Mouse (Mus musculus) intestine, embryonic 16.5 days (tissue): ENCODE results near the gene Trim8. TPM values are rescaled to one million over a fixed set of nuclear protein-coding genes. Genes with fewer than 3 reads are reported as not detected.

Experiments used
- ATAC-seq: fragments of 200-750 bp; cut with Nextera tagmentation; 2 replicates; pipeline ENCODE4 v1.8.0; 2017; ENCODE audit warnings: moderate TSS enrichment, moderate library complexity
- H3K27ac ChIP-seq: fragments of 300-500 bp; sonication (generic); 2 replicates; pipeline ENCODE4 v1.5.1; 2014; ENCODE audit warnings: mild to moderate bottlenecking, low read length
- H3K27me3 ChIP-seq: fragments of 300-500 bp; sonication (generic); replicated peaks from 2 replicates; pipeline ENCODE4 v1.6.1; 2014; ENCODE audit warnings: low read length, control low read depth, mixed read lengths; ENCODE audit not compliant: control insufficient read depth, insufficient read depth
- H3K36me3 ChIP-seq: fragments of 300-500 bp; sonication (generic); 2 replicates; pipeline ENCODE4 v1.6.1; 2014; ENCODE audit warnings: low read length, control low read depth; ENCODE audit not compliant: control insufficient read depth, insufficient read depth
- H3K4me1 ChIP-seq: fragments of 300-500 bp; sonication (generic); 2 replicates; pipeline ENCODE4 v1.6.1; 2014; ENCODE audit warnings: low read length, control low read depth, mixed read lengths; ENCODE audit not compliant: control insufficient read depth, insufficient read depth
- H3K4me2 ChIP-seq: fragments of 300-500 bp; sonication (generic); 2 replicates; pipeline ENCODE4 v1.6.1; 2014; ENCODE audit warnings: low read depth, low read length, control low read depth
- H3K4me3 ChIP-seq: fragments of 300-500 bp; sonication (generic); 2 replicates; pipeline ENCODE4 v1.5.1; 2014; ENCODE audit warnings: mild to moderate bottlenecking, low read length
- H3K9ac ChIP-seq: fragments of 300-500 bp; sonication (generic); 2 replicates; pipeline ENCODE4 v1.6.1; 2014; ENCODE audit warnings: low read depth, low read length
- H3K9me3 ChIP-seq: fragments of 300-500 bp; sonication (generic); 2 replicates; pipeline ENCODE4 v1.6.1; 2016; ENCODE audit warnings: low read length, control low read depth; ENCODE audit not compliant: control insufficient read depth
- WGBS: fragments of 180-500 bp; shearing (Covaris S2); extraction: QIAGEN DNeasy Blood & Tissue Kit; methylation state at CpG from one replicate; pipeline ENCODE4 v1.1.7; 2014; 5-methylcytosine and 5-hydroxymethylcytosine counted together
- polyA plus RNA-seq: library from polyadenylated mRNA; unstranded; fragments of >200 nt; fragmentation: Nextera tagmentation; extraction: Ambion mirVana; gene quantifications from 2 replicates; pipeline ENCODE4 v1.2.1, GENCODE M21; 2015

The Trim8 gene
- polyA plus RNA-seq, 1 experiment from 2014 or later: 10.1 TPM

DNA sequence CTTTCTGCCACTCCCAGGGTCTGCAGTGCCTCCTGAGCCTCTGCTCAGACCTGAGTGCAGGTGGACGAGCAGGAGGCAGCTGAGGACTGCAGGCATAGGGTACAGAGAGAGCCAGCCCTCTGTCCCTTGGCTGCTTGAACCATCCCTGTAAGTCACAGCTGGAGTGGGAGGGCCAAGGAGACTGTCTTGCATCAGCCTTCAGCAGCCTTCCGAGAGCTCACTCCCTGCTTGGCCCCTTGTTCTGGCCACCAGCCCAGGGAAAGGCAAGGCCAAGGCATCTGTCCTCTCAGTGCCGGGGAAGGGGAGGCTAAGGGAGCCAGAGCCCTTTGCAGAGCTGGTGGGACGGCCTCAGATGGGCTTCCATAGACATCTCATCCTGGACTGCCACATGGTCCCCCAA is 23.3 kb upstream of the Trim8 start:
- Histone ChIP-seq H3K36me3 (peaks cover 3% of the 10 kb centered on the region; the same call in 1 of the 2 replicates), H3K27ac (peak overlapping the region; percentile 56; the same call in 1 of the 2 replicates), H3K9ac (no peak overlapping the region), H3K9me3 (no peaks in the 10 kb centered on the region), H3K4me3 (no peak overlapping the region), H3K27me3 (no peaks in the 10 kb centered on the region), H3K4me2 (no peak overlapping the region), H3K4me1 (peaks cover 36% of the 10 kb centered on the region)
- WGBS: 68% methylated on average over 4 of the region's 4 CpGs
- ATAC-seq: peak; percentile 22; the same call in 1 of the 2 replicates

DNA sequence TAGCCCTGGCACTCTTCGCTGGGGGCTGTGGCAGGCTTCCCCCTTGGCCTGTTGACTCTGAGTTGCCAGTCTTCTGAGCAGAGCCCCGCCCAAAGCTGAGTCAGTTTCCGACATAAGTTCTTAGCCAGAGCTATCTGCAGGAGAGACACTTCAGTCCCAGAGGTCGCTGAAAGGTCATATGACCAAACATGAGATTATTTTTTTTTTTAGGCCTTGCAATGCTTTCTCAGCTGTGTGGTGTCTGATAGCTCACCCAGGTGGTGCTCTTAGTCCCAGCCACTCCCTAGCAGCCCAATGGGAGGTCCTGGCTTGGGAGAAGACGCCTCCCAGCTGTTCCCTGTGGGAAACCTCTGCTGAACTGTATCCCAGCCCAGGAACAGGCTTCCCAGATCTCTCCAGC is 22.7 kb upstream of the Trim8 start:
- WGBS: 39% methylated on average over 5 of the region's 5 CpGs
- Histone ChIP-seq H3K9me3 (no peaks in the 10 kb centered on the region), H3K4me1 (peaks cover 40% of the 10 kb centered on the region), H3K4me3 (no peak overlapping the region), H3K27me3 (no peaks in the 10 kb centered on the region), H3K4me2 (no peak overlapping the region), H3K9ac (peak overlapping the region; percentile 41; the same call in 1 of the 2 replicates), H3K36me3 (peaks cover 3% of the 10 kb centered on the region; the same call in 1 of the 2 replicates), H3K27ac (peak overlapping the region; percentile 65)
- ATAC-seq: peak; percentile 79

DNA sequence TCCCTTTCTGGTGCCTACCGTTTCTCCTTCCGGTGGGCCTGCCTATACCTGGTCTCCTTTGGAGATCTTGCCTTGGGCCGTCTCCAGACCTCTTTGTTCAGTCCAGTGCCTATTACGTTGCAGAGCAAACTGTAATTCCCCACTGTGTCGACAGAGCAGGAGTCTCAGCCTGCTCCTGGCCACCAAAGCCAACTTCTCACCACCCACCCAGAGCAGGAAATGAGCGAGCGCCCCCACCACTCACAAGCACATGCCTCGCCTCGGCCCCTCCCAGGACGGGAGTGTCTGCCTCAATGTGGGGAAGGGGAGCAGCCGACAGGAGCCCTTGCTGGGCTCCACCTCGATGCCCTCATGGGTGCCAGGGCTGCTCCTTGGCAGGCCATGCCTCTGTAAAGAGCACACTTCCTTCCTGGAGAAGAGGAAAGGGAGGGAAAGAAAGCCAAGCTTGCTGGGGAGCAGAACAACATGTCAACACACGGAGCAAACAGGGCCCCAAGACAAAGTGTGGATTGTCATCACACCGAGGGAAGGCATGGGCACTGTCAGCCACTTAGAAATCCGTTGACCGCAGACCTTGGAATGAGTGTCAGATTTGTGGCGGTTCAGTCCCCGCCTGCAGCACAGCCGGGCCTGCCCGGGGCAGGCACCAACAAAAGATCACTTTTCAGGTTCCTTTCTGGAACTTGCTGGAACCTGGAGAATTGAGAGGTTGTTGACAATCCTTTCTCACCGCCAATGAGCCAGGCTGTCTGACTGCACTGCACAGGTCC is 22.0 kb upstream of the Trim8 start:
- WGBS: 54% methylated on average over 21 of the region's 21 CpGs
- Histone ChIP-seq H3K27ac (peak overlapping the region; percentile 65), H3K9ac (peak overlapping the region; percentile 41), H3K4me3 (no peak overlapping the region), H3K36me3 (peaks cover 3% of the 10 kb centered on the region; the same call in 1 of the 2 replicates), H3K4me1 (peaks cover 46% of the 10 kb centered on the region), H3K4me2 (no peak overlapping the region), H3K27me3 (no peaks in the 10 kb centered on the region), H3K9me3 (no peaks in the 10 kb centered on the region)
- peak; percentile 35 for ATAC-seq

DNA sequence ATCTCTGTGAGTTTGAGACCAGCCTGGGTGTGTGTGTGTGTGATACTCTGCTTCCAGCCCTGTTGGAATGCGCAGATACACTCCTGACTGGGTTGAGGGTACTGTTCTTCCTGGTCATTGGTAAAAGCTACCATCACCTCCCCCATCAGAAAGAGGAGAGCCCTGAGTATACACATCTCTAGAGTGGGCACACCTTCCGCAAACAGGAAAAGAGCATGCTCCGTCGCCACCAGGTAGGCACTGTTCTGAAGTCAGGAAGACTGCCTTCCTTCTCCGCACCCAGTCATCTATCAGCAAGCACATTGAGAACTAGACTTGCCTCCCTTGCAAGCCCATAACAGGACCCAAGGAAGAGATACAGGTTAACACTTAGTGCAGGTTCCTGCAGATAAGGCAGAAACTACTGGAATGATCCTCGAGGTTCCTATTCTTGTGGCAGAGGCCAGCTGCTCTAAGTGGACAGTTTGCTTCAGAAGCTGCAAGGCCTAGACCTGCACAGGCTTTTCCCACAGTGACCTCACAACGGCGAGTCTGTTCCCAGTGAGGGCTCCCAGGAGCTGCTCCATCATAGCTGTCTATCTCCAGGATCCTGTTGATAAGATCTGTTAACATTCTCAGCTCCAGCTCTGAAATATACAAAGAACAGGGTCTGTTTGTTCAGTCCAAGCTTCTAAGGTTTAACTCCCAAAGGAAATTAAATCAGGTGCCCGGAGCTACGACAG is 20.7 kb upstream of the Trim8 start:
- H3K36me3 ChIP-seq: peaks cover 3% of the 10 kb centered on the region; the same call in 1 of the 2 replicates
- no peak overlapping the region for H3K27ac ChIP-seq
- no peaks in the 10 kb centered on the region for H3K9me3 ChIP-seq

DNA sequence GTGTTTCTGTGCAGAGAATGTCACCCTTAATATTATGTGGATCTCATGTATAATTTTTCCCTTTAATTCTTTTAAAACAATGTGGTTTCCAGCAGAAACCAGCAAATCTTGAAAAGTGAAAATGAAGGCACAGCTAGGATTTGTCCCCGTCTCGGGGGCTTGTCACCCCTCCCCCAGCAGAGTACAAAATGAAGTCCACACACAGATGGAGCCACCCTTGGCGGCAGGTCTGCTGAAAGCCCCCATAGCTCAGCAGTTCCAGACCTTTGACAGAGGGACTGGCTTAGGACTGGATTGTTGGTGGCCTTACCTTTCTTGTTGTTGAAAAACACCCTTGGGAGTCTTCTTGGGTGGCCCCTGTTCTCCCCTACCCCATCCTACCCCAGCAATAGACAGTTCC is 20.1 kb upstream of the Trim8 start:
- Histone ChIP-seq H3K9me3 (no peaks in the 10 kb centered on the region), H3K27ac (no peak overlapping the region), H3K36me3 (peaks cover 3% of the 10 kb centered on the region; the same call in 1 of the 2 replicates), H3K4me1 (peaks cover 62% of the 10 kb centered on the region), H3K27me3 (no peaks in the 10 kb centered on the region), H3K4me2 (no peak overlapping the region), H3K9ac (no peak overlapping the region), H3K4me3 (no peak overlapping the region)
- ATAC-seq: no peak
- WGBS: 37% methylated on average over 3 of the region's 3 CpGs

More for the DNA sequence above, 20.7 kb upstream of the Trim8 start:
- Histone ChIP-seq H3K4me3 (no peak overlapping the region), H3K27me3 (no peaks in the 10 kb centered on the region), H3K4me1 (peaks cover 56% of the 10 kb centered on the region), H3K9ac (no peak overlapping the region), H3K4me2 (no peak overlapping the region)
- WGBS: 56% methylated on average over 10 of the region's 10 CpGs
- ATAC-seq: no peak

DNA sequence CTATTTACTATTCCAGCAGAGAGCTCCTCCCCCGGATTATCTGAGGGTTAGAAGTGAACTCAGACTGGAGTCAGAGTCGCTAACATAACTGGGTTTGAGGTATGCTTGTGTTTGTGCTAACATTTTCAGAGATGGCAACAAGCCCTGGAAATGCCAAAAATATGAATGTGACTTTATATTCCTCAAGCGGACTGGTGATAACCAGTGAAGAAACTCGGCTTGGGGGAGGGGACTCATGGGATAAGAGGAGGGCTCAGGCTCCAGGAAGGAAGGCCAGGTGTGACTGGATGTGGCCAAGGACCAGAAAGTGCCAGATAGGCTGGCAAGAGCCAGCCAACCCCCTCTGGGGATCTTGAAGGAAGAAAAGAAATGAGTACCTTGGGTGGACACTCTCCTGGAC is 19.7 kb upstream of the Trim8 start:
- Histone ChIP-seq H3K4me1 (peaks cover 63% of the 10 kb centered on the region), H3K9ac (no peak overlapping the region), H3K27ac (no peak overlapping the region), H3K4me2 (no peak overlapping the region), H3K9me3 (no peaks in the 10 kb centered on the region), H3K27me3 (no peaks in the 10 kb centered on the region), H3K4me3 (no peak overlapping the region), H3K36me3 (peaks cover 3% of the 10 kb centered on the region; the same call in 1 of the 2 replicates)
- 11% methylated on average over 4 of the region's 4 CpGs for WGBS
- ATAC-seq: no peak

DNA sequence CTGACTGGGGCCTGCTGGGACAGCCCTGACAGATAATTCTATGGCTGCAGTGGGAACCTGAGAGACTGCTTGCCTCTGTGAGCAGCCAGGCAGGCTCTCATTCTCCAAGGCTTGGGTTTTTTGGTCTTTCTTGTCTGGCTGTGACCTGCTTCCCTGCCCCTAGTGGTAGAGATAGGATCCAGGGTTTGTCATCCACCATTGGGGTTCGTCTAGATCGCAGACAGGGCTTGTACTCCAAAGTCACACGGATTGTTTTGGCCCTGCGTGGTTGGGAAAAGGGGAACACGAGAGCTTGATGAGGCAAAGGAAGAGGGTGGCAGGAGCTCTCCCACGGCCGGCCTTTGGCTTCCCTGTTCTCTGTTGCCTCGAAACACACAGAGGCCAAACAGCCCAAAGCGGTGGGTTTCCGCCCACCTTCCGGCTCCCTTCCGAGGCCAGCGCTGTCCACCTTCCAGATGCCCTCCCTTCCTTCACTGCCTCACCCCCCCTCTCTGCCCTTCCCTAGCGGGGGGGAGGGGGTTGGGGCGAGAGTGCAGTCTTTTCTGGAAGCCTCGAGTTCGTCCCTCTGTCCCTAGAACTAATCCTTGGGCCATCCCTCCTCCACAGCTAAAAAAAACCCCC is 18.5 kb upstream of the Trim8 start:
- WGBS: 51% methylated on average over 17 of the region's 17 CpGs
- H3K4me3 ChIP-seq: no peak overlapping the region
- H3K27me3 ChIP-seq: no peaks in the 10 kb centered on the region
- H3K27ac ChIP-seq: no peak overlapping the region
- H3K4me2 ChIP-seq: no peak overlapping the region
- H3K9ac ChIP-seq: peak overlapping the region; percentile 10; the same call in 1 of the 2 replicates
- peaks cover 56% of the 10 kb centered on the region for H3K4me1 ChIP-seq
- H3K9me3 ChIP-seq: no peaks in the 10 kb centered on the region
- H3K36me3 ChIP-seq: peaks cover 3% of the 10 kb centered on the region; the same call in 1 of the 2 replicates
- no peak for ATAC-seq

DNA sequence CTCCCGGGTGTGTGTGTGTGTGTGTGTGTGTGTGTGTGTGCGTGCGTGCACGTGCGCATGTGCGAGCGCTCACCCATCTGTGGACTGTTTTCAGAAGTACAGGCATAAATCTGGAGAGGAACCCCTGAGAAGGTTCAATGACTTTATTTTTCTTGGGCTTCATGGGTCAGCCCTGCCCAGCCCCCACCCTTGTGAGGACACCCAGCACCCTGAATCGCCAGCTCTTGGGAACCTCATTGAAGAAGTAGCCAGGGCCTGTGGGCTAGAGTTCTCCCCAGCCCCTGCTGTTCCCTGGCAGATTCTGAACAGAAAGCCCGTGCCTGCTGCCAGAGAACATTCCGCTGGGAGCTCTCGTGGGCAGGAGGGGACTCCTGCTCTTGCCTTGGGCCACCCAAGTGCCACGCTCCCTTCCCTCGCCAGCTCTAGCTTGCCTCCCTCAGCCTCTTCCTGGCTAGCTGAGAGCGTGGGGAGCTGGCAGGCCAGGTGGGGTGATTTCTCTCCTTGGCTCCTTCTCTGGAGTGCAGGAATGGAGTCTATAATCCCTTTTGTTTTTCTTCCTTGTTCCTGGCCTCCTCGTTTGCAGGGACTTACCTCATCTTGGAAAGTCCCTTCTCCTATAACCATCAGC is 17.7 kb upstream of the Trim8 start:
- Histone ChIP-seq H3K27me3 (no peaks in the 10 kb centered on the region), H3K27ac (peak overlapping the region; percentile 38; the same call in 1 of the 2 replicates), H3K4me3 (no peak overlapping the region), H3K4me2 (no peak overlapping the region), H3K9ac (peak overlapping the region; percentile 41; the same call in 1 of the 2 replicates), H3K9me3 (no peaks in the 10 kb centered on the region), H3K4me1 (peaks cover 50% of the 10 kb centered on the region), H3K36me3 (peaks cover 3% of the 10 kb centered on the region; the same call in 1 of the 2 replicates)
- 73% methylated on average over 15 of the region's 15 CpGs for WGBS
- no peak for ATAC-seq
